Mouse (Mus musculus) heart, embryonic 14.5 days (tissue): ENCODE measurements around the gene Spock1. TPM values are rescaled to one million over a fixed set of nuclear protein-coding genes. Genes with fewer than 3 reads are reported as not detected.

Experiments used
- ATAC-seq: fragments of 200-750 bp; cut with Nextera tagmentation; 2 replicates; pipeline ENCODE4 v1.8.0; 2017; ENCODE audit warnings: low read depth, moderate TSS enrichment; ENCODE audit not compliant: insufficient number of reproducible peaks, insufficient read depth, low FRiP score
- H3K27ac ChIP-seq, 2 experiments: fragments of 200-500 bp in 1 of 2; fragments of 300-500 bp in 1 of 2; sonication (generic) in 1 of 2; replicated peaks in 1 of 2; 2 replicates each; pipeline ENCODE4 v1.5.1; 2012 to 2014; ENCODE audit warnings: low read depth in 2 of 2, low read length in 2 of 2, control low read depth in 1 of 2, mild to moderate bottlenecking in 1 of 2, mixed read lengths in 1 of 2; ENCODE audit not compliant: control insufficient read depth in 1 of 2, insufficient read depth in 1 of 2
- H3K27me3 ChIP-seq: fragments of 300-500 bp; sonication (generic); 2 replicates; pipeline ENCODE4 v1.6.1; 2014; ENCODE audit warnings: mild to moderate bottlenecking, low read length, control low read depth; ENCODE audit not compliant: control insufficient read depth, insufficient read depth
- H3K36me3 ChIP-seq: fragments of 300-500 bp; sonication (generic); 2 replicates; pipeline ENCODE4 v1.6.1; 2014; ENCODE audit warnings: mild to moderate bottlenecking, control low read depth, low read length, mixed read lengths; ENCODE audit not compliant: control insufficient read depth, insufficient read depth
- H3K4me1 ChIP-seq, 2 experiments: fragments of 200-500 bp in 1 of 2; fragments of 300-500 bp in 1 of 2; sonication (generic) in 1 of 2; 2 replicates each; pipeline ENCODE4 v1.6.1; 2012 to 2014; ENCODE audit warnings: low read length in 2 of 2, control low read depth in 1 of 2, mixed read lengths in 1 of 2; ENCODE audit not compliant: control insufficient read depth in 2 of 2, insufficient read depth in 2 of 2
- H3K4me2 ChIP-seq: fragments of 300-500 bp; sonication (generic); 2 replicates; pipeline ENCODE4 v1.6.1; 2014; ENCODE audit warnings: mild to moderate bottlenecking, low read length
- H3K4me3 ChIP-seq, 2 experiments: fragments of 200-500 bp in 1 of 2; fragments of 300-500 bp in 1 of 2; sonication (generic) in 1 of 2; 2 replicates each; pipeline ENCODE4 v1.5.1; 2012 to 2014; ENCODE audit warnings: low read length in 2 of 2, mild to moderate bottlenecking in 2 of 2, control low read depth in 1 of 2, low read depth in 1 of 2, moderate library complexity in 1 of 2; ENCODE audit not compliant: control insufficient read depth in 1 of 2, insufficient read depth in 1 of 2
- H3K9ac ChIP-seq: fragments of 300-500 bp; sonication (generic); 2 replicates; pipeline ENCODE4 v1.6.1; 2014; ENCODE audit warnings: mild to moderate bottlenecking, low read length
- H3K9me3 ChIP-seq: fragments of 300-500 bp; sonication (generic); 2 replicates; pipeline ENCODE4 v1.6.1; 2016; ENCODE audit warnings: low read length, control low read depth; ENCODE audit not compliant: control insufficient read depth
- WGBS: fragments of 180-500 bp; shearing (Covaris S2); extraction: QIAGEN DNeasy Blood & Tissue Kit; methylation state at CpG from one replicate; pipeline ENCODE4 v1.1.7; 2014; 5-methylcytosine and 5-hydroxymethylcytosine counted together
- polyA plus RNA-seq: library from polyadenylated mRNA; unstranded; fragments of >200 nt; fragmentation: Nextera tagmentation; extraction: Ambion mirVana; gene quantifications from 2 replicates; pipeline ENCODE4 v1.2.1, GENCODE M21; 2014

Spock1 gene
- polyA plus RNA-seq, 1 experiment from 2014 or later: 0.70 TPM

- Histone ChIP-seq H3K36me3 (no peaks in the 10 kb centered on the region), H3K4me3 (no peak overlapping the region), H3K9ac (no peak overlapping the region), H3K27me3 (no peaks in the 10 kb centered on the region), H3K4me2 (no peak overlapping the region), H3K4me1 (no peaks in the 10 kb centered on the region; a peak in 1 of 4 replicates), H3K9me3 (0 out of 2 replicates have a peak, but pooled peaks cover 3% of the 10 kb centered on the region), H3K27ac (no peak overlapping the region)
- 82% methylated on average over 5 of the region's 5 CpGs for WGBS
- ATAC-seq: no peak
Observed at GRCm38 (mm10) chr13:57523366-57523765, 384.8 kb downstream of the Spock1 start.

DNA sequence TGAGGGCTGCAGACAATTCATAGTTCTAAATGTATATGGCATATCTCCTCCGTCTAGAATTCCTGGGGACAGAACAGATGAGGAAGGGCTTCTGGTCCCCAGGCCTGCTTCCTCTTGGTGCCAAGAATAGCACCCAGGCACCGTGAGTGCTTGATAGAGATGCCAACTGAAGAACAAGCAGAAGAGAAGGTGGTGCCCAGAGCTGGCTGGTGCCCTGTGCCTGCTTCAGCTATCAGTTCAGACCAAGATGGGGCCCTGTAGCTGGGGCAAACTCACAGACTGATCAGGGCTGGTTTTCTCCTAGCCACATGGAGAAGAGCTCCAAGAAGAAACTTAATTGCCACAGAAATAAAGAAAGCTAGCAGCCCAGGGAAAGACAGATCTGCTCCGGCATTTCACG lies 385.8 kb downstream of the Spock1 start:
- 0 out of 2 replicates have a peak, but pooled peaks cover 3% of the 10 kb centered on the region for H3K9me3 ChIP-seq
- WGBS: 55% methylated on average over 4 of the region's 4 CpGs
- no peak overlapping the region for H3K4me2 ChIP-seq
- H3K4me3 ChIP-seq: no peak overlapping the region
- H3K36me3 ChIP-seq: no peaks in the 10 kb centered on the region
- no peaks in the 10 kb centered on the region; a peak in 1 of 4 replicates for H3K4me1 ChIP-seq
- H3K9ac ChIP-seq: no peak overlapping the region
- no peak overlapping the region for H3K27ac ChIP-seq
- H3K27me3 ChIP-seq: no peaks in the 10 kb centered on the region
- no peak for ATAC-seq

- Histone ChIP-seq H3K4me3 (no peak overlapping the region), H3K36me3 (no peaks in the 10 kb centered on the region), H3K27me3 (no peaks in the 10 kb centered on the region), H3K4me2 (no peak overlapping the region), H3K9me3 (0 out of 2 replicates have a peak, but pooled peaks cover 3% of the 10 kb centered on the region), H3K4me1 (no peaks in the 10 kb centered on the region; a peak in 1 of 4 replicates), H3K9ac (no peak overlapping the region), H3K27ac (no peak overlapping the region)
- 8% methylated on average over 3 of the region's 3 CpGs for WGBS
- ATAC-seq: no peak
Observed at GRCm38 (mm10) chr13:57521152-57521551, 387.0 kb downstream of the Spock1 start.

GRCm38 (mm10) chr13:57519790-57520189 lies 388.3 kb downstream of the Spock1 start:
- 0 out of 2 replicates have a peak, but pooled peaks cover 3% of the 10 kb centered on the region for H3K9me3 ChIP-seq
- no peaks in the 10 kb centered on the region; a peak in 1 of 4 replicates for H3K4me1 ChIP-seq
- no peaks in the 10 kb centered on the region for H3K36me3 ChIP-seq
- H3K27me3 ChIP-seq: no peaks in the 10 kb centered on the region
- no peak overlapping the region for H3K4me3 ChIP-seq
- no peak overlapping the region for H3K4me2 ChIP-seq
- no peak overlapping the region for H3K27ac ChIP-seq
- 39% methylated on average over 11 of the region's 11 CpGs for WGBS
- no peak overlapping the region for H3K9ac ChIP-seq
- no peak for ATAC-seq

GRCm38 (mm10) chr13:57515737-57516136 lies 392.4 kb downstream of the Spock1 start:
- no peaks in the 10 kb centered on the region for H3K27me3 ChIP-seq
- no peaks in the 10 kb centered on the region for H3K9me3 ChIP-seq
- no peaks in the 10 kb centered on the region for H3K4me1 ChIP-seq
- no peaks in the 10 kb centered on the region for H3K36me3 ChIP-seq
- no peak overlapping the region for H3K9ac ChIP-seq
- no peak overlapping the region for H3K27ac ChIP-seq
- H3K4me2 ChIP-seq: no peak overlapping the region
- 83% methylated on average over 11 of the region's 11 CpGs for WGBS
- H3K4me3 ChIP-seq: no peak overlapping the region
- no peak for ATAC-seq

- no peak overlapping the region for H3K9ac ChIP-seq
- H3K36me3 ChIP-seq: no peaks in the 10 kb centered on the region
- no peak overlapping the region for H3K4me3 ChIP-seq
- no peak overlapping the region for H3K27ac ChIP-seq
- no peaks in the 10 kb centered on the region for H3K27me3 ChIP-seq
- no peak overlapping the region for H3K4me2 ChIP-seq
- 58% methylated on average over 7 of the region's 7 CpGs for WGBS
- H3K9me3 ChIP-seq: no peaks in the 10 kb centered on the region
- H3K4me1 ChIP-seq: no peaks in the 10 kb centered on the region
- no peak for ATAC-seq
Observed at GRCm38 (mm10) chr13:57501552-57501951, 406.6 kb downstream of the Spock1 start.

DNA sequence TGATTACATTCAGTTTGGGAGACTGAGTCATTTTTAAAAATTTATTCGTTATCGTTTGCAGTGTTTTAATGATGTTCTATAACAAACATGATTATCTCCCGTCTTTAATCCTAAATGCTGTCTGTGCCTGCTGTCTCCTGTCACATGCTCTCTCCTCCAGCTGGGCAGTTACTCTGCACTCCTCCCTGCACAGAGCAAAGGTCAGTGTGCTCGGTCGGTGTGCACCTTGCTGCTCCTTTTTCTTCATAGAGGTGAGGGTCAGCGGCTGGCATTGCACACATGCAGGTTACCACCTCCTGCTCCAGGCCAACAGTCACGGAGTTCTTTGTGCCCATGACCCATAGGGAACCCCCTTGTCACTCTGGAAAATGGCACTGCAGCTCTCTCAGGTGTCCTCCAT lies 411.4 kb downstream of the Spock1 start:
- H3K4me3 ChIP-seq: no peak overlapping the region
- no peaks in the 10 kb centered on the region for H3K4me1 ChIP-seq
- H3K9ac ChIP-seq: no peak overlapping the region
- H3K27ac ChIP-seq: no peak overlapping the region
- no peak for ATAC-seq
- no peaks in the 10 kb centered on the region for H3K27me3 ChIP-seq
- no peaks in the 10 kb centered on the region for H3K36me3 ChIP-seq
- no peak overlapping the region for H3K4me2 ChIP-seq
- no peaks in the 10 kb centered on the region for H3K9me3 ChIP-seq
- WGBS: 80% methylated on average over 7 of the region's 7 CpGs

GRCm38 (mm10) chr13:57494838-57495237 lies 413.3 kb downstream of the Spock1 start:
- ATAC-seq: no peak
- H3K9ac ChIP-seq: no peak overlapping the region
- no peak overlapping the region for H3K27ac ChIP-seq
- H3K4me3 ChIP-seq: no peak overlapping the region
- H3K4me2 ChIP-seq: no peak overlapping the region
- H3K4me1 ChIP-seq: no peaks in the 10 kb centered on the region
- H3K36me3 ChIP-seq: no peaks in the 10 kb centered on the region
- no peaks in the 10 kb centered on the region for H3K9me3 ChIP-seq
- WGBS: 49% methylated on average over 1 of the region's 1 CpGs
- no peaks in the 10 kb centered on the region for H3K27me3 ChIP-seq
